Mouse (Mus musculus) layer of hippocampus, adult 8-10 months (tissue): ENCODE measurements around the gene Smco2. TPM values are rescaled to one million over a fixed set of nuclear protein-coding genes. Genes with fewer than 3 reads are reported as not detected.

ENCODE experiments used
- DNase-seq, 2 experiments: peaks; one replicate each; pipeline ENCODE4 v3.0.0; 2022; ENCODE audit warnings: low spot score in 2 of 2
- total RNA-seq, 4 experiments: library from RNA; stranded (reverse); gene quantifications; 2 replicates each; pipeline ENCODE4 v1.2.4; 2022

Gene Smco2
- total RNA-seq, 4 experiments from 2014 or later, result not detected

DNA sequence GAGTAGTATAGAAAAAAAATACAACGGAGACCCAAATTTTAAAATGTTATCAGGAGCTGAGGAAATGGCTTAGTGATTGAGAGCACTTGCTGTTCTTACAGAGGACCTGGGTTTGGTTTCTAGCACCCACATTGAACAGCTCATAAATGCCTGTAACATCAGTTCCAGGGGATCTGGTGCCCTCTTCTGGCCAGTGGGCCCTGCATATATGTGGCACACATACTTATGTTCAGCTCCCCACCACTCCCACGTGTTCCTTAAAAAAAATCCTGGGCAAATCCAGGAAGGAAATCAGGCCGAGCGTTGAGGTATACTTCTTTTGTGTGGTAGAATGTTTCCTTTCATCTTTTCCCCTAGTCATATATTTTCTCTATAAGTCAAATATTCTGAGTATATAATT lies 52.0 kb downstream of the Smco2 start:
- DNase-seq, result no peak

DNA sequence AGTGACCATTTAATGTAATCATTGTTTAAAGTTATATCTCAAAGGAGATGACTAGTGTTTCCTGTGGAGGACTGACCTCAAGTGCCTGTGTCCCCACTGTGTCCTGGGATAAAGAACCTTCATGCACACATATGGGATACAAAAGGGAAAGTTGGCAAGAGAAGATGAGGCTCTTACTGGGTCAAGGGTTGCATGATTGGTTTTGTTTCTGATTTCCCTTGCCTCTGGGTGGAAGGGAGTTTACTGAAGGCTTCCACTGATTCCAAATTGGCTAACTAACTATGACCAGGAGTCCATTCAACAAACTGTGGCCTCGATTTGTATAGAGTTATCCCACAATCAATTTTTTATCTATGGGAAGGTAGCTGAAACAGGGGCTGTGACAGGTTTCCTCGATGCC lies 53.7 kb downstream of the Smco2 start:
- no peak for DNase-seq

DNA sequence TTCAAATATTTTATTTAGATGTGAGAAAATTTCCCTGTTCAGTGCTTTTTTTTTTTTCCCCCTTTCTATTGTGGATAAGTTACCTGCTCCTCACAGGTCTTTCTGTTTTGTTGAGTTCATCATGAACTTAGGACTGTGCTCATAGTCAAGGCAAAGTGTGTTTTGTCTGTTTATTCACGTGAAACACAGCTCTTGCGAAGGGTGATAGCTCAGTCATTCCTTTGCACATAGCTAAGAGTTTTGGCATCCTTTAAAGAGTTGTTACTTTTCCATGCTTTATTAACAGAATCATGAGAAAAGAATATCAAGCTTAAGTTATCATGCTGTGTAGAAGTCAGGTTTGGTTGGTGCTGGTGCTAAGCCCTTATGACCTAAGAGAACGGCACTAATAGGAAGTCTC lies 54.8 kb downstream of the Smco2 start:
- no peak for DNase-seq

DNA sequence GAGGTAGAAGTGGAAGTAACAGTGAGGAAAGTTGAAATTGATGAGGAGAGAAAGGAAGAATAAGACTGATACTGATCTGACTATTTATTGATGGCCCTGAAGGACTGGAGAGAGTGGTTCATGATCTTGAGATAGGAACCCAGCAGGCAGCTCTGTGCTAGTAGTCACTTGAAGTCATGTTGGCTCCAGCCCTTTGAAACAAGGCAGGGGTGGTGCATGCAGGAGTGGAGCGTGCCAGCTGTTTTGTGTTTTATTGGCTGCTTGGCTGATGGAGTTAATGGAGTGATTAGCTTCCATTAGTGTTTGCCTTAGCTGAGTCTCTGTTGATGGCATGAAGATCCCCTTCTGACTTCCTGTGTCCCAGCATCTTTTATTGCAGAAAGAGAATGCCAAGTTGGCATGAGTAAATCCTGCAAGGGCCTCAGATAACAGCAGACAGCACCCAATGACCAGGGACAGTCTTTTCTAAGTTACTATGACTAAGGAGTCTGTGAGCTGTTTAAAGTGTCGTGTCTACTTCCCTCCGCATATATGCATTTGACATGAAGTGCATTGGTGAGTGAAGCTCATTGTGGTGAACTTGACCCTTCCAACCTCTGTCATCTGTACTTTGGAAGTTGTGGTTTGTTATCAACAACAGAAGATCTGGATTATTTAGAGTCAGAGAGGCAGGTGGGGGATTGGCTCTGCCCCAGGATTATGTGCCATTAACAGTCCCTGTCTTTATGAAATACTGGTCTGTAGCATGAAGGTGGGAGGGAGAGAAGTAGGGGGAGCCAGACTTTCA lies 56.3 kb downstream of the Smco2 start:
- no peak for DNase-seq

DNA sequence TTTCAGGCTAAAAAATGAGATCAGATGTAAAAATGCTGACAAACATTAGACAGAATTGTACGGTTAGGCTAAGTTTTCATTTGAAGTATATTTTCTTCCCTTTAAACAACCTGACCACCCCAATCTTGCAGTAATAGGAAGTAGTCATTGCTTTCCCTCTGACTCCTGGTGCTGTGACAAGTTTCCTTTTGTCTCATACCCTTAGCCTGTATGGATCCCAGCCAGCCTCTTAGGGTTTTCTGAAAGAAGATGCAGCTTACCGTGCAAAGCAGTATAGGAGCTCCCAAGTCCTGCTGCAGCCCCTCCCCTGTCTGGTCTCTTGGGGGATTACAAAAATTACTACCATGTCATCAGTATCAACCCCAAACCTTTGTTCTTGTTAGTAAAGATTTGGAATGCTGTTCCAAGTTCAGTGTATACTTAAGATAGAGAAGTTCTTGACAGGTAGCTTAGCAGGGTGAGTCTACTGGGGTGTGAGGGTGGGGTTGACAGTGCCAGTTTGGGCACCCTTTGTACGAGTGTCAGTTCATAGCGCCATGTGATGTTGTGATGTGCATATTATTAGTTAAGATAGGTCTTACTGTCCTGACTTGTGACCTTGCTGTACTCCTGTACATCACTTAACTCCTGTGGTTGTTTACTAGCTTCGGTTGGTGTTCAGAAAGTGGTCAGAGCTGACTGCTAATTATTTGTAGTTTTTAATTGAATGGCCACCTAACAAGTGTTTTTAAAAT lies 57.3 kb downstream of the Smco2 start:
- no peak for DNase-seq

DNA sequence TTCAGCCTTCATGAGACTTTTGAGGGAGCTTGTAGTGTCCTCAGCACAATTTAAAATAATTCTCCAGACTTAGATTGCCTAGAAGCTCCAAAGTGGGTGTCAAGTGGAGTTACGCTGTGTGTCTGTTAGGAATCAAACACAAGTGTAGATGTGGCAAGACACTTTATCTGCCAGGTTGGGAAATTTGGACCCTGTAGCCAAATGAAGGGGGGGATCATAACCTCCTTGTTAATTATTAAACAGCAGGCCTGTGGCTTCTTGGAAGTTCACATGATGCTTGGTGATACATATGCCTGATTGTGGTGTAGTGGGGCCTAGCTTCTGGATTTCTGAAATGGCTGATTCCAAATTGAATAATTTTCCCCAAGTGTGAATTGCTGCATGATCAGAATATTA lies 57.9 kb downstream of the Smco2 start:
- no peak for DNase-seq

DNA sequence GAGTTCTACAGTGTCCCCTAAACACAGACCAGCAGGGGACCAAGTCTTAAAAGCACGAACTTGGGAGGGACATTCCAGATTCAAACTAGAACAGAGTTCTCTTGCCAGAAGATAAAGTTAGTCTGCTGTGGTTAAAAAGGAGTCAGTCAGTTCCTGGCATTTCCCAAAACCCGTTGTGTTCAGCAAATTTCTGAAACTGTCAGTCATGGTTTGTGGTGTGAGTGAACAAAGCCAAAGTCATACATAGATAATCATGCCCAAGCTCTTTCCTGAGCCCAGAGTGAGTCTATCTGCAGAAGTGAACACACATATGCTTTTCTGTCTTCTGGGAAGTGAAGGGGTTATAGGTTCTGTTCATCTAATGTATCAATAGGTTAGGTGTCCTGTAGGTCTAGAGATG lies 58.9 kb downstream of the Smco2 start:
- DNase-seq, result no peak

DNA sequence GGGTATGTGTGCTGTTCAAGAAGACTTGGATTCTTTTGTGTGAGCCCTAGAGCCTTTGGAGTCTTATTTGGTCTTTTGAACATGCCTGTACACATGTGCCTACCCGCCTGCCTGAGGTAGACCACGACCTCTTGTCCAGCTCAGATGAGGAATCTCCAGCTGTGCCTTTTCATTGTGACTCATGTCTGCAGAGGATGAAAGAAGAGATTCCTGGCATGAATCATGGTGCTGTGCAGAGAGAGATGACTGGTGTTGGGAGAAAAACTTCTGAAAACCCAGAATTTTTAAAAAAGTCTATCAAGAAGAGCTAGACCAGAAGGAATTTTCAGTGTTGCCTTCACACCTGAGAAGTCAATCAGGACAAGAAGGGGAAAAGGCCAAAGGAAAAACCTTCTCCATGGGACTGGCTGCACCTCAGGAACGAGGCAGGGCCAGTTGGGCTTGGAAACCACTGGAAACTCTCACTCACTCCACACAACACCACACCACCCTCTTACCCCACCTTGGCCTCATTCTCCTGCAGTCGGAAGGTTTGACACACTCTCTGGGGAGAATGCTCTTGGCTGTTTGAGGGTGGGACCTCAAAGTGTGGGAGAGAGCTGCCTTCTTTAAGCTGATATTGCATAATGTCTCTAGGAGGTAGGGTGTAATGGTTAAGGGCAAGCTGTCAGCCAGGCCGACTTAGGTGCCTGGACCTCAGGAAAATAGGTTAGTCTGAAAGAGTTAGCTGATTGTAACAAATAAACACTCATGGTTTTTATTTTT lies 60.0 kb downstream of the Smco2 start:
- DNase-seq, result no peak

DNA sequence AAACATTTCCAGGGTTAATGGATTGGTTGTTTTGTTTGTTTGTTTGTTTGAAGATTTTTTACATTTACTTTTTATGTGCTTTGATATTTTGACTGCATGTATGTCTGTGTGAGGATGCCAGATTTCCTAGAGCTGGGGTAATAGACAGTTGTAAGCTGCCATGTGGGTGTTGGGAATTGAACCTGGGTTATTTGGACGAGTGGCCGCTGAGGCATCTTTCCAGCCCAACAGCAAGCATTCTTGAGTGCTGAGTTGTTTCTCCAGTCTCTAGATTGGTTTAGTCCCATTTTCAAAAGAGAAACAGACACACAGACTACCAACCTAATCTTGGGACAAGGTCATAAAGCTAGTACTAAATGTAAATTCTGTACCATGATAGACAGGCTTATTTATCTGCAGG lies 60.9 kb downstream of the Smco2 start:
- no peak for DNase-seq

DNA sequence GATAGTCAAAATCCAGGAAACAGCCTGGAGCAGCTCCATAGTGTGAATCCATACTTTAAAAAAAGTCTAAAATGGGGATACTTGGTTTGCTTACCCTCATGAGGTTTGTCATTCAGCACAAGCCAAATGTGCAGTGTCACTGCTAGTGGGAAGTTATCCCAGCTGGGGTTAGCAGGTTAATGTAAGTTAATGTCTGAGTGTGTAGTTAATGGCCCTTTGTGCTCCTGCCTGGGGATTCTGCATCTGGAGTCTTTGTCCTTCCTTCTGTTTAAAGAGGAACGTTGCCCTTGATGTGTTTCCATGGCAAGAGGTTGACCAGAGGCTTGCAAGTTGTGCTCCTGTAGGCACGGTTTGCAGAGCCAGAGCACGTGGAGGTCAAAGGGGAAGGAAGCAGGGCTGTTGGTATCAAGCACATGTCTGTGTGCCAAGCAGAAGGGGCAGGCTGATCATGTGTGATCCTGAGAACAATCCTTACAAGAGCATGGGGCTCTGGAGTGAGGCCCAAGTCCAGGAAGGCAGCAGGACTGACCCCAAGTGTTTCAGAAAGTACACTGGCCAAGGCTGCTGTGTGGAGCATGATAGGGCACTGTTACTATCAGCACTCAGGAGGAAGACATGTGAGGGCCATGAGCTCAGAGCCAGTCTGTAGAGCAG lies 63.1 kb downstream of the Smco2 start:
- no peak for DNase-seq

DNA sequence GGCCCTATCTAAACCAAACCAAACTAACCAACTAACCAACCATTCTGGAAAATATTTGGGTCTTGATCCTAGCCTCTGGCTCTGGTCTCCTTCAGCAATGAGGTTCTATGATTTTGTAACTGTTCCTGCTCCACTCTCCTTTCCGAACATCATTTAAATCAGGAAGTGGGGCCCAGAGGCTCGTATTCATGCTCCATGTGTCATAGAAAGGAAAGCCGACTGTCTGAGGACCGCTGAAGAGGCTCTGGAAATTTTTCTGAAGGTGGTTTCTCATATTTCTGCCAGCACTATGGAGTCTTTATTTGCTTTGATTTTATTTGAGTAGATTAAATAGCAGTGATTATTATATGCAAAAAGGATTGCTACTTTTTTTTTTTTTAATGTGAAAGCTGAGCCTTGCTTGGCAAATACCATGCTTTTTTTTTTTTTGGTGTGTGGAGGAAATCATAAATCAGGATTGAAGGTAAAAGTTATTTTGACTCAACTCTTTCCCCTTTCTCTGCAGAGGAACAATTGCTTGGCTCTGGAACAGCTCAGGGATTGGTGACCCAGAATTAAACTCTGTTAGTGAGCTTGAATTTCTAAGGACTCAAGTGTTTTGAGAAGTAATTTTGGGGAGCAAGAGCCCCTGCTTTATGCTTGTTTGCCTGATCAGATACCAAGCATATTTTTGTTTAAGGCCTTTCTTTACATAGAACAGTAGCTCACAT lies 63.7 kb downstream of the Smco2 start:
- no peak for DNase-seq

DNA sequence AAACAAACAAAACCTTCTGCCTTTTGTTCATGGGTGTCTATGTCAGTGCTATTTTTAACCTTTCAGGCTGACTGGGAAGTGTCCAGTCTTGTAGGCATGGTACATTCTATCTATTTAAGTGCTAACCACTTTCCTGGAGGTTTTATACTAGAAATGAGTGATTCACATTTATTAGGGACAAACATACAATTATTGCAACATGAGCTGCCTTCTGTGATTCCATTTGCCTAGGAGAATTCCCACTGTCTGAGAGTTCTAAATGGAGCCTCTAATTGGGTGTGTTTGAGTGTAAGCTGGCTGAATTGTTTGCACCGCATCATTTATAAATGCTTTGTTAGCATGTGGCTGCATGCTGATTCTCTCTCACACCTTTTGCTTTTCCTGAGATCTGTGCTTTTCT lies 65.9 kb downstream of the Smco2 start:
- DNase-seq, result no peak

DNA sequence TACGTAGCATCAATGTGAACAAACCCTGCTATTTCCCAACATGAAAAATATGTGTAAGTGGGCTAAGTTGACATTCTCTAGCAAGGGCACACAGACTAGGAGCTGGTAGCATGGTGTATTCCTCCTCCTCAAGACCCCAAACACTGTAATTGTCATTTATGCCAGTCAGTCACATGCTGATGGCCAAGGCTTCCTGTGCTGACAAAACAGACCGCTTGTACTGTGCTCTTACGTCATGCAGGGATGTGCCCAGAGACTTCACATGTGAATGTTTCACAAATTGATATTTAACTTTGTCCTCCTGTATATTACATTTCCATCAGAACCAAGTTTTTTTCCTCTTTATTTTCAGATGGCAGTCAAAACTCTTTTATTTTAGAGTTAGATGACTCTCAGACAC lies 67.5 kb downstream of the Smco2 start:
- DNase-seq, result no peak

DNA sequence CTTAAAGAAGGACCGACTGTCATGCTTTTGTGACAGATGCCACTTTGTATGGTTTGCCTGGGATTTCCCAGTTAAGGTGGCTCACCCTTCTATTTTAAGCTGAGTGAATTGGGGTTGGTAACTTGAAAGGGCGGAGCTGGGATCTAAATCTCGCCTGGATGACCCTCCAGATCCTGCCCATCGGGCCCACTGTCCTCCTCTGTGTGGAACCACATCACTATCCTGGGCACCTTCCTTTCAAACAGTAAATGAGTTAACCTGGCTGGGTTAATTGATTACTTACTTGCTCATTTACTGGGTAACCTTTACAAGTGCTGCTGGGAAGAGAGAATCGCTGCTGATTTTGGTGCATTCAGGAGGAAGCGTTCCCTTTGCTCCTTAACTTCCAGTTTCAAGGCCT lies 68.4 kb downstream of the Smco2 start:
- DNase-seq, result no peak

Other genes starting within 250 kb of the Smco2 start
- 10 to 100 TPM; 40.5 to 52.6 (median 45.3) TPM for gene Med21, start 207.6 kb upstream of the Smco2 start, total RNA-seq
- 10 to 100 TPM; 37.8 to 44.7 (median 42.7) TPM for gene Tm7sf3, start 207.3 kb upstream of the Smco2 start, total RNA-seq
- 10 to 100 TPM; 23.6 to 29.2 (median 24.9) TPM for gene Stk38l, start 125.1 kb upstream of the Smco2 start, total RNA-seq
- gene Arntl2, start 54.0 kb upstream of the Smco2 start, total RNA-seq, result 10 to 100 TPM in 2 of 4 experiments, 1 to 10 TPM in 2; 8.9 to 16.6 (median 11.0) TPM
- gene Ppfibp1, start 38.4 kb downstream of the Smco2 start, total RNA-seq, result 10 to 100 TPM; 40.8 to 45.2 (median 41.9) TPM
- not detected for gene 1700034J05Rik, start 104.3 kb downstream of the Smco2 start, total RNA-seq
- 1 to 10 TPM in 3 of 4 experiments, under 1 TPM in 1; 0.91 to 2.2 (median 1.4) TPM for gene Rep15, start 182.5 kb downstream of the Smco2 start, total RNA-seq
- gene Mrps35, start 192.7 kb downstream of the Smco2 start, total RNA-seq, result 10 to 100 TPM; 42.8 to 52.5 (median 45.9) TPM
- gene Mansc4, start 236.9 kb downstream of the Smco2 start, total RNA-seq, result under 1 TPM in 1 of 4 experiments, not detected in 3; 0.34 TPM
- 10 to 100 TPM; 18.3 to 24.1 (median 21.6) TPM for gene Klhl42, start 241.3 kb downstream of the Smco2 start, total RNA-seq